Mouse (Mus musculus) midbrain, embryonic 11.5 days (tissue): ENCODE results near the gene Zfp583. TPM values are rescaled to one million over a fixed set of nuclear protein-coding genes. Genes with fewer than 3 reads are reported as not detected.

Source experiments
- ATAC-seq: fragments of 200-750 bp; cut with Nextera tagmentation; 2 replicates; pipeline ENCODE4 v1.8.0; 2017; ENCODE audit warnings: moderate TSS enrichment, moderate library complexity; ENCODE audit not compliant: low FRiP score
- DNase-seq: peaks from one replicate; pipeline ENCODE4 v3.0.0; 2015; ENCODE audit warnings: low spot score; ENCODE audit errors: missing footprints
- H3K27ac ChIP-seq: fragments of 300-500 bp; sonication (generic); 2 replicates; pipeline ENCODE4 v1.5.1; 2014; ENCODE audit warnings: low read depth, low read length
- H3K27me3 ChIP-seq: fragments of 300-500 bp; sonication (generic); 2 replicates; pipeline ENCODE4 v1.6.1; 2014; ENCODE audit warnings: mild to moderate bottlenecking, low read length, moderate library complexity, mixed read lengths; ENCODE audit not compliant: control insufficient read depth, insufficient read depth
- H3K36me3 ChIP-seq: fragments of 300-500 bp; sonication (generic); 2 replicates; pipeline ENCODE4 v1.6.1; 2014; ENCODE audit warnings: mild to moderate bottlenecking, low read length, moderate library complexity, mixed read lengths; ENCODE audit not compliant: control insufficient read depth, insufficient read depth
- H3K4me1 ChIP-seq: fragments of 300-500 bp; sonication (generic); 2 replicates; pipeline ENCODE4 v1.6.1; 2014; ENCODE audit warnings: low read length; ENCODE audit not compliant: control insufficient read depth, insufficient read depth
- H3K4me2 ChIP-seq: fragments of 300-500 bp; sonication (generic); 2 replicates; pipeline ENCODE4 v1.6.1; 2014; ENCODE audit warnings: mild to moderate bottlenecking, moderate library complexity
- H3K4me3 ChIP-seq: fragments of 300-500 bp; sonication (generic); 2 replicates; pipeline ENCODE4 v1.5.1; 2014; ENCODE audit warnings: low read depth, low read length
- H3K9ac ChIP-seq: fragments of 300-500 bp; sonication (generic); 2 replicates; pipeline ENCODE4 v1.6.1; 2014; ENCODE audit warnings: low read length
- H3K9me3 ChIP-seq: fragments of 300-500 bp; sonication (generic); 2 replicates; pipeline ENCODE4 v1.6.1; 2016; ENCODE audit warnings: low read length; ENCODE audit not compliant: control insufficient read depth
- WGBS: fragments of 180-500 bp; shearing (Covaris S2); extraction: QIAGEN DNeasy Blood & Tissue Kit; methylation state at CpG from one replicate; pipeline ENCODE4 v1.1.7; 2014; 5-methylcytosine and 5-hydroxymethylcytosine counted together
- polyA plus RNA-seq: library from polyadenylated mRNA; unstranded; fragments of >200 nt; fragmentation: Nextera tagmentation; extraction: Ambion mirVana; gene quantifications from 2 replicates; pipeline ENCODE4 v1.2.1, GENCODE M21; 2014

The Zfp583 gene
- polyA plus RNA-seq, 1 experiment from 2014 or later: 7.2 TPM

- WGBS: 72% methylated on average over 3 of the region's 3 CpGs
- no peaks in the 10 kb centered on the region for H3K9me3 ChIP-seq
- no peak for DNase-seq
Measured at GRCm38 (mm10) chr7:6277906-6278305, 53.2 kb downstream of the Zfp583 start.

DNA sequence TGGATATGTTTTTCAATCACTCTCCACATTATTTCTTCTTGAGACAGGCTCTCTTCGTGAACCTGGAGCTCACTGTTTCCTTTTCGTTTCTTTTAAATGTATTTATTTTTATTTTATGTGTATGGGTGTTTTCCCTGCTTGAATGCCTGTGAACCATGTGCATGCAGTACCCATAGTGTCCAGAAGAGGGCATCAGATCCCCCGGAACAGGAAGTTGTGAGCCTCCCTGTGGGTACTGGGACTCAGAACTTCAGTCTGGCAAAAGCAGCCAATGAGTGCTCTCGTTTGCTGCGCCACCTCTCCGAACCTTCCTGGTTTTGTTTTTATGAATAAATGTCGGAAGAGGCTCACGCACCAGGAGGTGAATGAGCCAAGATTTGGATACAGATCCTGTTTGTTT, 65.4 kb downstream of the Zfp583 start:
- no peak for ATAC-seq
- DNase-seq: no peak
- no peaks in the 10 kb centered on the region for H3K27me3 ChIP-seq
- 63% methylated on average over 8 of the region's 8 CpGs for WGBS
- H3K4me2 ChIP-seq: no peak overlapping the region
- H3K4me3 ChIP-seq: no peak overlapping the region
- H3K9me3 ChIP-seq: no peaks in the 10 kb centered on the region
- H3K4me1 ChIP-seq: no peaks in the 10 kb centered on the region
- no peaks in the 10 kb centered on the region for H3K36me3 ChIP-seq
- no peak overlapping the region for H3K9ac ChIP-seq
- H3K27ac ChIP-seq: no peak overlapping the region

More at GRCm38 (mm10) chr7:6277906-6278305, 53.2 kb downstream of the Zfp583 start:
- H3K27me3 ChIP-seq: no peaks in the 10 kb centered on the region
- no peaks in the 10 kb centered on the region for H3K36me3 ChIP-seq
- H3K9ac ChIP-seq: no peak overlapping the region
- no peaks in the 10 kb centered on the region for H3K4me1 ChIP-seq
- no peak overlapping the region for H3K4me3 ChIP-seq
- H3K27ac ChIP-seq: no peak overlapping the region
- H3K4me2 ChIP-seq: no peak overlapping the region
- ATAC-seq: no peak

Other genes with a start within 250 kb of the Zfp583 start
- 13.5 and 14.7 TPM in 2 replicates for gene Zfp787, start 175.3 kb downstream of the Zfp583 start, polyA plus RNA-seq
- gene Zfp444, start 159.1 kb downstream of the Zfp583 start, polyA plus RNA-seq: 69.4 and 72.2 TPM in 2 replicates
- gene Galp, start 134.2 kb downstream of the Zfp583 start, polyA plus RNA-seq: not detected in 2 replicates
- gene Zscan5b, start 109.0 kb downstream of the Zfp583 start, polyA plus RNA-seq: not detected in 2 replicates
- gene Epp13, start 78.6 kb downstream of the Zfp583 start, polyA plus RNA-seq: 0.25 TPM in 1 of 2 replicates, not detected in the other
- 12.0 and 12.9 TPM in 2 replicates for gene Zfp667, start 44.7 kb downstream of the Zfp583 start, polyA plus RNA-seq
- 2.5 and 3.0 TPM in 2 replicates for gene Gm3854, start 12.5 kb upstream of the Zfp583 start, polyA plus RNA-seq
- gene Zfp78, start 32.0 kb upstream of the Zfp583 start, polyA plus RNA-seq: 2.5 and 3.3 TPM in 2 replicates
- 12.6 and 13.2 TPM in 2 replicates for gene Zfp28, start 52.0 kb upstream of the Zfp583 start, polyA plus RNA-seq
- gene Smim17, start 67.4 kb upstream of the Zfp583 start, polyA plus RNA-seq: 0.67 and 0.95 TPM in 2 replicates
- not detected in 2 replicates for gene Gm20715, start 79.0 kb upstream of the Zfp583 start, polyA plus RNA-seq
- not detected in 2 replicates for gene Olfr1344, start 107.4 kb upstream of the Zfp583 start, polyA plus RNA-seq
- gene Olfr1336, start 124.9 kb upstream of the Zfp583 start, polyA plus RNA-seq: not detected in 2 replicates
- not detected in 2 replicates for gene Olfr1346, start 135.8 kb upstream of the Zfp583 start, polyA plus RNA-seq
- gene Olfr5, start 155.7 kb upstream of the Zfp583 start, polyA plus RNA-seq: not detected in 2 replicates
- not detected in 2 replicates for gene Olfr1347, start 168.5 kb upstream of the Zfp583 start, polyA plus RNA-seq
- gene Olfr1348, start 177.5 kb upstream of the Zfp583 start, polyA plus RNA-seq: not detected in 2 replicates
- gene Olfr1349, start 191.7 kb upstream of the Zfp583 start, polyA plus RNA-seq: not detected in 2 replicates
- not detected in 2 replicates for gene Olfr1350, start 233.6 kb upstream of the Zfp583 start, polyA plus RNA-seq